Mouse (Mus musculus): ENCODE data around the gene Syna. TPM values are rescaled to one million over a fixed set of nuclear protein-coding genes. Genes with fewer than 3 reads are reported as not detected.

Syna gene
- polyA plus RNA-seq, 1 experiment from 2014 or later = 0.86 TPM

DNA sequence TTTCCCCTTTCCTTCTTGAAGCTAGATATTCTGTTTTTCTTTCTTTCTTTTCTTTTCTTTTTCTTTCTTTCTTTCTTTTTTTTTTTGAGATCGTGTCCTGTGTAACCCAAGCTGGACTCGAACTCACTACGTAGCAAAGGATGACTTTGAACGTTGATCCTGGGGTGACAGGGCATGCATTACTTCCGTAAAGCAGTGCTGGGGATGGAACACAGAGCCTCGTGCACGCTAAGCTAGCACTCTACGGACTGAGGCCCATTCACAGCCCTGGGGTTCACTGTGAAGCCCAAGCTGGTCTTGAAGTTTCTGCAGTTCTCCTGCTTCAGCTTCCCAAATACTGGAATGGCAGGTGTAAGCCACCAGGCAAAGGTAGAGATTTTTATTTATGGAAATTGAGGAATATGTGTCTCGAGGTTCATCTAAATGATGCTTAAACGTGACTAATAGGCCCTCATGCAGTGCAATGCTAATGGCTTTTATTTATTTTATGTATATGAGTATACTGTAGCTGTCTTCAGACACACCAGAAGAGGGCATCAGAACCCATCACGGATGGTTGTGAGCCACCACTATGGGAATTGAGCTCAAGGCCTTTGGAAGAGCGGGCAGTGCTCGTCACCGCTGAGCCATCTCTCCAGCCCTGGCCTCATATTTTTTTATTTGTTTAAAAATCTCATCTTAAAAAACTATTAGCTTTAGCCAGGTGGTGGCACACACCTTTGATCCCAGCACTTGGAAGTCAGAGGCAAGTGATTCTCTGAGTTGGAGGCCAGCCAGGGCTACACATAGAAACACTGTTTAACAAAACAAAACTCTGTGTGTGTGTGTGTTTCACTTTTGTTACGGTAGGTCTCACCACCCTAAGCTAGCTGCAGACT lies 23.3 kb upstream of the Syna start:
- no peaks in the 10 kb centered on the region for H3K27me3 ChIP-seq (replicated peaks; ENCODE audit: control insufficient read depth, insufficient read depth, low read length)
- no peaks in the 10 kb centered on the region for H3K36me3 ChIP-seq (ENCODE audit: control insufficient read depth, insufficient read depth)
- 28% methylated on average over 15 of the region's 15 CpGs for WGBS
- H3K27ac ChIP-seq (ENCODE audit: low read length) = no peak overlapping the region
- no peaks in the 10 kb centered on the region for H3K9me3 ChIP-seq (ENCODE audit: control insufficient read depth, low read length)
- H3K9ac ChIP-seq (replicated peaks; ENCODE audit: low read depth, low read length) = peak overlapping the region; percentile 79
- ATAC-seq = no peak
- peaks cover 9% of the 10 kb centered on the region for H3K4me1 ChIP-seq (replicated peaks; ENCODE audit: control insufficient read depth, insufficient read depth, low read length)
- H3K4me2 ChIP-seq (ENCODE audit: low read length) = peak overlapping the region; percentile 83
- peak overlapping the region; percentile 98 for H3K4me3 ChIP-seq (replicated peaks; ENCODE audit: low read length)

DNA sequence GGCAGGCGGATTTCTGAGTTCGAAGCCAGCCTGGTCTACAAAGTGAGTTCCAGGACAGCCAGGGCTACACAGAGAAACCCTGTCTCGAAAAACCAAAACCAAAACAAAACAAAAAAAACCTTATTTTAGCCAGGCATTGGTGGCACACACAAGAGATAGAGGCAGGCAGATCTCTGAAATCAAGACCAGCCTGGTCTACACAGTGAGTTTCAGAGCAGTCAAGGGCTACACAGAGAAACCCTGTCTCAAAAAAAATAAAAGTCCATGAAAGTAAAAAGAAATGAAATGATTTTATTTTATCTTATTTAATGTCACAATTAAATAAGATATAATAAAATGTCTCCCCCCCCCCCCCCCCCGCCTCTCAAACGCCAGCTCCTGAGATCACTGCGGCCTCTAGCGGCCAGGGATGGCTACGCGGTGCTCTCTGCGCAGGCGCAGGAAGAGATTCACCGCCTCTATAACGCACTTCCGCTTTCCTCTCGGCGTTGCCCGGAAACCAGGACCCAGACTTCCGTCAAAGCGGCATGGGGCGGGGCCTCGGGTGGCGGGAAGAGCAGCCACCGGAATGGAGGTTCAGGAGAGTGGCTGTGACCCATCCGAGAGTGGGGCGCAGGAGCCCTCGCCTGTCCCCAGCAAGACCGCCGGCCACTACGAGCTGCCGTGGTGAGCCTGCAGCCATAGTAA lies 22.4 kb upstream of the Syna start:
- Histone ChIP-seq H3K9me3 (ENCODE audit: control insufficient read depth, low read length) (no peaks in the 10 kb centered on the region), H3K4me1 (replicated peaks; ENCODE audit: control insufficient read depth, insufficient read depth, low read length) (peaks cover 9% of the 10 kb centered on the region), H3K9ac (replicated peaks; ENCODE audit: low read depth, low read length) (peak overlapping the region; percentile 79), H3K36me3 (ENCODE audit: control insufficient read depth, insufficient read depth) (no peaks in the 10 kb centered on the region), H3K4me3 (replicated peaks; ENCODE audit: low read length) (peak overlapping the region; percentile 98), H3K27ac (ENCODE audit: low read length) (no peak overlapping the region), H3K4me2 (ENCODE audit: low read length) (peak overlapping the region; percentile 83), H3K27me3 (replicated peaks; ENCODE audit: control insufficient read depth, insufficient read depth, low read length) (no peaks in the 10 kb centered on the region)
- WGBS = 10% methylated on average over 22 of the region's 30 CpGs
- ATAC-seq = peak; percentile 96

DNA sequence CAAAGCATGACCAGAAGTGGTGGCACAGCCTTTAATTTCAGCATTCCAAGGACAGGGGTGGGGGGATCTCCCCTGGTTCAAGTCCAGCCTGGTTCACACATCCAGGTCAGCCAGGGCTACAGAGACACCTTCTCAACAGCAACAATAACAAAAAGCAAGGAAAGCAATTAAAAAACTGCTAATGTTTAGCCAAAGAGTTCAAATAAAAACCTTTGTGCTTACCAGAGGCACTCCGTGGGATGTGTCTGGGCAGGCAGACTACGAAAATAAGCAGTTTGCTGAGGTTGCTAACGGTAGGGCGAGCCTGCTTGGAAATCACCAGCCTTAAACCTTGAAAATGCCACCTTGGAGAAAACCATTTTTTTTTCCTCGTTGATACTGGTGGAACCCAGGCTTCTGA lies 21.2 kb upstream of the Syna start, which contains the start of gene Rfc2:
Gene Rfc2 (plus strand): TSS at position 221 of the 400 bp plus-strand sequence.
- no peaks in the 10 kb centered on the region for H3K36me3 ChIP-seq (ENCODE audit: control insufficient read depth, insufficient read depth)
- 85% methylated on average over 5 of the region's 5 CpGs for WGBS
- H3K9ac ChIP-seq (replicated peaks; ENCODE audit: low read depth, low read length) = no peak within 1 kb of the TSS

DNA sequence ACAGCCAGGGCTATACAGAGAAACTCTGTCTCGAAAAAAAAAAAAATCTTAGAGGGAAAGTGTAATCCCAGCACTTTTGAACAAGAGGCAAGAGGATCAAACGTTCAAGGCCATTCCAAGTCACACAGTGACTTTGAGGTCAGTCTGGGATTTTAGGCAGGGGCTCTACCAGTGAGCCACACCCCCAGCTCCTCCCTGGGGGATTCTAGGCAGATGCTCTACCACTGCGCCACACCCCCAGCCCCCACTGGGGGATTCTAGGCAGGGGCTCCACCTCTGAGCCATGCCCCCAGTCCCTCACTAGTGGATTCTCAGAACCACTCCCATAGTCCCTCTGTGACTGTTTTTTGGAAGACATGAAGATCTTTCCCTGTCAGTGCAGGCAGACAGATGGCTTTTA lies 19.2 kb upstream of the Syna start:
- Histone ChIP-seq H3K9ac (replicated peaks; ENCODE audit: low read depth, low read length) (no peak overlapping the region), H3K4me1 (replicated peaks; ENCODE audit: control insufficient read depth, insufficient read depth, low read length) (peaks cover 9% of the 10 kb centered on the region), H3K27me3 (replicated peaks; ENCODE audit: control insufficient read depth, insufficient read depth, low read length) (no peaks in the 10 kb centered on the region), H3K27ac (ENCODE audit: low read length) (no peak overlapping the region), H3K4me3 (replicated peaks; ENCODE audit: low read length) (no peak overlapping the region), H3K36me3 (ENCODE audit: control insufficient read depth, insufficient read depth) (no peaks in the 10 kb centered on the region), H3K4me2 (ENCODE audit: low read length) (no peak overlapping the region), H3K9me3 (ENCODE audit: control insufficient read depth, low read length) (no peaks in the 10 kb centered on the region)
- 63% methylated on average over 3 of the region's 3 CpGs for WGBS
- no peak for ATAC-seq

More for the DNA sequence above, 21.2 kb upstream of the Syna start, which contains the start of gene Rfc2:
- Histone ChIP-seq H3K4me3 (replicated peaks; ENCODE audit: low read length) (no peak within 1 kb of the TSS), H3K4me1 (replicated peaks; ENCODE audit: control insufficient read depth, insufficient read depth, low read length) (peaks cover 9% of the 10 kb centered on the region), H3K27ac (ENCODE audit: low read length) (no peak within 1 kb of the TSS), H3K4me2 (ENCODE audit: low read length) (no peak within 1 kb of the TSS), H3K27me3 (replicated peaks; ENCODE audit: control insufficient read depth, insufficient read depth, low read length) (no peaks in the 10 kb centered on the region), H3K9me3 (ENCODE audit: control insufficient read depth, low read length) (no peaks in the 10 kb centered on the region)
- ATAC-seq = no peak

DNA sequence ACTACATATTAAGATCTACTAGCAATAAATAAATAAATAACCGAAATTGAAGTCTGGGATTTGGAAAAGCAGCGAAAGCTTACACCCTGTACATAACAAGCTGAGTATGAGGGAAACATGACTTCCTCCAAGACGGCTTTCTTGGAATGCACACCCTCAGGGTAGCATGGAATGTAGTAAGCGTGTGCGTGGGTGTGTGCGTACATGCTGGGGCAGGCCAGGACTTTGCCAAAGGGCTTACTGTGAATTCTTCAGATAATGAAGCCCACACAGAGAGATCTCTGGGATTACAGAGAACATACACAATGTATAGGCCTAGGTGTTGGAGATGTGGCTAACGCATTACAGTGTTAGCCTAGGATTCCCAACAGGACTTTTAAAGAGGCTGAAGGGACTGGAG lies 17.6 kb upstream of the Syna start:
- peaks cover under 1% of the 10 kb centered on the region for H3K4me1 ChIP-seq (replicated peaks; ENCODE audit: control insufficient read depth, insufficient read depth, low read length)
- H3K4me3 ChIP-seq (replicated peaks; ENCODE audit: low read length) = no peak overlapping the region
- WGBS = 90% methylated on average over 7 of the region's 7 CpGs

DNA sequence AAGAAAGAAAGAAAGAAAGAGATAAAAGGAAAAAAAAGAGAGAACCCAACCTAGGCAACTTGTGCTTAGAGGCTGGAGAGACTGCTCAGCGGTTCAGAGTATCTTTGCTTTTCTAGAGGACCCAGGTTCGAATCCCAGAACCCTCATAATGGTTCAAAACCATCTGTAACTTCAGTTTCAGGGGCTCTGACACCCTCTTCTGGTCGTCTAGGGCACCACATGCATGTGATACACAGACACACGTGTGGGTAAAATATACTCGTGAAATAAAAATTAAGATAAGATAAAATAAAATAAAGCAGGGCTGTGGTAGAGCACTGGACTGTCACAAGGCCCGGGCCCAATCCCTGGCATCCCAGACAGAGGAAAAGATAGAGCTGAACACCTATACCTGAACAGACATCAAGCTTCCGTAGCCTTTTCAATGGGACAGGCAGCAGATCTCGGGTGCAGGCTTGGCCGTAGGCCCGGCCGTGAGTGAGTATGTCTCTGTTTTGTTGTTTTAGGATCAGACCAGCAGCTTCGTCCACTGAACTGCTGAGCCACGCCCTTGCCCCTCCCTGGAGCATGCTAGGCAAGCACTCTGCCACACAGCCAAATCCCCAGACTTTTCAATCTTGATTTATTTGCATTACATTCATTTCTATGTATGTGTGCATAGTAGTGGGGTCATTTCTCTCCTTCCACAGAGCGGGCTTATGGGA lies 16.7 kb upstream of the Syna start:
- no peak for ATAC-seq

More for the DNA sequence above, 17.6 kb upstream of the Syna start:
- H3K9me3 ChIP-seq (ENCODE audit: control insufficient read depth, low read length) = no peaks in the 10 kb centered on the region
- H3K4me2 ChIP-seq (ENCODE audit: low read length) = no peak overlapping the region
- no peak for ATAC-seq
- no peaks in the 10 kb centered on the region for H3K36me3 ChIP-seq (ENCODE audit: control insufficient read depth, insufficient read depth)
- no peaks in the 10 kb centered on the region for H3K27me3 ChIP-seq (replicated peaks; ENCODE audit: control insufficient read depth, insufficient read depth, low read length)
- H3K9ac ChIP-seq (replicated peaks; ENCODE audit: low read depth, low read length) = no peak overlapping the region
- H3K27ac ChIP-seq (ENCODE audit: low read length) = no peak overlapping the region

DNA sequence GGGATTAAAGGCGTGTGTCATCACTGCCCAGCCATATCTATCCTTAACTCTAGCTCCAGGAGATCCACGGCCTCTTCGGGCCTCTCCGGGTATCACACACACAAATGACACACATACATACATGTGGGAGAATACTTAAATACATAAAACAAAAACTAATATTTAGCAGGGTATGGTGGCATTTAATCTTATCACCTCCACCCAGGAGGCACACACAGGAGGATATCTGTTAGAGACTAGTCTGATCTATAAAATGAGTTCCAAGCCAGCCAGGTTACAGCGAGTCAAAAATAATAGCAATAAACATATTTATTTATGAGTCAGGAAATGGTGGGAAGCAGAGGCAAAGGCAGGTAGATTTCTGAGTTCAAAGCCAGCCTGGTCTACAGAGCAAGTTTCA lies 15.9 kb upstream of the Syna start:
- H3K4me3 ChIP-seq (replicated peaks; ENCODE audit: low read length) = no peak overlapping the region
- H3K4me1 ChIP-seq (replicated peaks; ENCODE audit: control insufficient read depth, insufficient read depth, low read length) = peaks cover 9% of the 10 kb centered on the region
- H3K9me3 ChIP-seq (ENCODE audit: control insufficient read depth, low read length) = no peaks in the 10 kb centered on the region
- ATAC-seq = no peak
- no peak overlapping the region for H3K4me2 ChIP-seq (ENCODE audit: low read length)
- H3K27ac ChIP-seq (ENCODE audit: low read length) = no peak overlapping the region
- no peaks in the 10 kb centered on the region for H3K27me3 ChIP-seq (replicated peaks; ENCODE audit: control insufficient read depth, insufficient read depth, low read length)
- no peaks in the 10 kb centered on the region for H3K36me3 ChIP-seq (ENCODE audit: control insufficient read depth, insufficient read depth)
- H3K9ac ChIP-seq (replicated peaks; ENCODE audit: low read depth, low read length) = no peak overlapping the region
- WGBS = 94% methylated on average over 5 of the region's 5 CpGs

More for the DNA sequence above, 16.7 kb upstream of the Syna start:
- H3K4me2 ChIP-seq (ENCODE audit: low read length) = no peak overlapping the region
- H3K27ac ChIP-seq (ENCODE audit: low read length) = no peak overlapping the region
- H3K9me3 ChIP-seq (ENCODE audit: control insufficient read depth, low read length) = no peaks in the 10 kb centered on the region
- H3K4me3 ChIP-seq (replicated peaks; ENCODE audit: low read length) = no peak overlapping the region
- H3K27me3 ChIP-seq (replicated peaks; ENCODE audit: control insufficient read depth, insufficient read depth, low read length) = no peaks in the 10 kb centered on the region
- 75% methylated on average over 14 of the region's 14 CpGs for WGBS
- H3K36me3 ChIP-seq (ENCODE audit: control insufficient read depth, insufficient read depth) = no peaks in the 10 kb centered on the region
- peaks cover 9% of the 10 kb centered on the region for H3K4me1 ChIP-seq (replicated peaks; ENCODE audit: control insufficient read depth, insufficient read depth, low read length)
- H3K9ac ChIP-seq (replicated peaks; ENCODE audit: low read depth, low read length) = no peak overlapping the region

DNA sequence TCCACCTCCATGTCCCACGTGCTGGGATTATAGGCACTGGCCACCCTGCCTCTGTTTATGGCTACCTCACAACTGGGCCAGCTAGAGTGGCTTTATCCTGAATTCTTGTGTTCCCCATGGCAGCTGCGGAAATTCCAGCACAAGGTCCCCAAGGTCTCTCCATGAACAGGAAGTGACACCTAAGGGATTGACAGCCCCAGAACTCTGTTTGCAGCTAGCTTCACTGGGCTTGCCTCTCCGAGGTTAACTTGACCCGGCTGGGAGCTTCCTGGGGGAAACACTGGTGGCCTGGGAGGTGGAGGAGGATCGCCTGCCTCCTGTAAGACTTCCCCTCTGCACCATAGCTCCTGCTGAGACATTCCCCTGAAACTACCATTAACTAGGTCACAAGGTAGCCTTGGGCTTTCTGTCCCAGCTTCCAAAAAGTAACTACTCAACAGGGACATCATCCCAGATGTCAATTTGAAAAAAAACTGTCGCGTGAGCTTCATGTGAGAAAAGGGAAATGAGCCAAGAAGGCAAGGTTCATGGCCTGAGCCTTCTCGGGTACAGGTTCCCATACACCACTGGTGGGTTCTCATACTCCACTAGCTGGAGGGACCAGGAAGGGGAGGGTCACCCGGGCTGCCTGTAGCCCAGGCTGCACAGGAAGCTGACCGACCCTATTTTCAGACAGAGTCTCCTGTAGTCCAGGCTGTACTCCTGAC lies 12.7 kb upstream of the Syna start:
- no peak for ATAC-seq
- Histone ChIP-seq H3K27ac (ENCODE audit: low read length) (no peak overlapping the region), H3K4me2 (ENCODE audit: low read length) (peak overlapping the region; percentile 80), H3K9ac (replicated peaks; ENCODE audit: low read depth, low read length) (peak overlapping the region; percentile 63; the same call in 1 of the 2 replicates), H3K4me3 (replicated peaks; ENCODE audit: low read length) (peak overlapping the region; percentile 56), H3K9me3 (ENCODE audit: control insufficient read depth, low read length) (no peaks in the 10 kb centered on the region), H3K27me3 (replicated peaks; ENCODE audit: control insufficient read depth, insufficient read depth, low read length) (no peaks in the 10 kb centered on the region), H3K36me3 (ENCODE audit: control insufficient read depth, insufficient read depth) (no peaks in the 10 kb centered on the region), H3K4me1 (replicated peaks; ENCODE audit: control insufficient read depth, insufficient read depth, low read length) (peaks cover 9% of the 10 kb centered on the region)
- 53% methylated on average over 10 of the region's 10 CpGs for WGBS
